Mouse (Mus musculus) thymus, postnatal 4 days (tissue): ENCODE results near the gene Lgalsl.
A peak's percentile ranks its signal among the peaks of the same experiment; 100 is the strongest.

Source experiments
- DNase-seq: peaks from one replicate; pipeline ENCODE4 v3.0.0; 2021

The Lgalsl gene

DNA sequence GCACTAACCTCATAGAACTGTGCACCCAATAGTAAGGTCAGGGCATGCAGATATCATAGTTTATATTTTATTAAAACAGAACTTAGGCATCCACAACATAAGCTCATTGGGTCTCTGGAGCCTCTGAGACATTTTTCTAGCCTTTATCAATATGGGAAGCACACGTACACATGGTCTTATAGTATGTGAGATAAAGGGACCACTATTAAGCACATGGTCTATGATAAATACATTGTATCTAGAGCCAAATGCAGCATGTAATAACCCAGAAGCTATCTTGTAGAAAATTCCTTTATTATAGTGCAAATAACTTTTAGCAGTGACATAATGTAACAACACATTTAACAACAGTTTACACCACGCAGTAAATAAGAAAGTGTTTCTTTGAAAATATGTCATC, 7.6 kb downstream of the Lgalsl start:
- no peak for DNase-seq

DNA sequence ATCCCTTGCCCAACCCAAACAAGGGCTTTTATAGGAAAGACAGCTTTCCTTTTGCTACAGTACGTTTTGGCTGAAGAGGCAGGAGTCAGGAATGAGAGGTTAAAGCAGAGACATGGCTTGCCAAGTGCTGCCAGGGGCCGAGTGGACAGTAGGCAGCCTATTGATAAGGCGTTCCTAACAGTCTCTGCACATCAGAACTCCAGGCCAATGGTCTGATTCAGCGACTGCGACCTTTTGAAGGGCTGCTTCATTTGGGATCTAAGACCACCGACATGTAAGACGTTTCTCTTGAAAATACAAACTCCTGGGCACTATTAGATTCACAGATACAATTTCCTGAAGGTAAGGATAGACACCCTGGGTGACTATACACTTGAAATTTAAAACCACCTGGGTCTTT, 9.5 kb downstream of the Lgalsl start:
- DNase-seq: no peak

DNA sequence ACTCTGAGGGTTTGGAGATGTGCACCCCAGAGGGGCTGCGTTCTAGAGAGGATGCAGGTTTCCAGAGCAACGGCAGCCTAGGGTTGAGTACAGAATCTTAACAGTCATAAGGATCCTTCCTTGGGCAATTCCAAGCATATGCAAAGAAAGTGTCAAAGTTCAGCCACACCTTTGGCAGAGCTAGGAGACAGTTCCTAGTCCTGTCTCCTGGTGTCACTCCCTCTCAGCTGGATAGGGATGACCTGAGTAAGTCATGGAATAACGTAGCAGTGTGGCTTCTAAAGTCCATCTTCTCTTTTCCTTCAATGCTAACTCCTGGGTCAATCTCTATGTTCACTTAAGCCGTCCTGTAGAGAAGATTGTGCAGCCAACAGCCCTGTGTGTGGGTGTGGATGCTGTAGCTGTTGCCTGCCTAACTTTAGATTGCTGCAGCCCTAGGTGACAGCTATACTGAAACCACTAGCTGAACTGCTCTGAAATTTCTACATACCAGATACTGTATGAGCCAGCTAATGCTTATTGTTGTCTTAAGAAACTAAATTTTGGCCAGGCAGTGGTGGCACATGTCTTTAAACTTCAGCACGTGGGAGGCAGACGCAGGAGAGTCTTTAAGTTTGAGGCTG, 16.8 kb downstream of the Lgalsl start:
- no peak for DNase-seq

DNA sequence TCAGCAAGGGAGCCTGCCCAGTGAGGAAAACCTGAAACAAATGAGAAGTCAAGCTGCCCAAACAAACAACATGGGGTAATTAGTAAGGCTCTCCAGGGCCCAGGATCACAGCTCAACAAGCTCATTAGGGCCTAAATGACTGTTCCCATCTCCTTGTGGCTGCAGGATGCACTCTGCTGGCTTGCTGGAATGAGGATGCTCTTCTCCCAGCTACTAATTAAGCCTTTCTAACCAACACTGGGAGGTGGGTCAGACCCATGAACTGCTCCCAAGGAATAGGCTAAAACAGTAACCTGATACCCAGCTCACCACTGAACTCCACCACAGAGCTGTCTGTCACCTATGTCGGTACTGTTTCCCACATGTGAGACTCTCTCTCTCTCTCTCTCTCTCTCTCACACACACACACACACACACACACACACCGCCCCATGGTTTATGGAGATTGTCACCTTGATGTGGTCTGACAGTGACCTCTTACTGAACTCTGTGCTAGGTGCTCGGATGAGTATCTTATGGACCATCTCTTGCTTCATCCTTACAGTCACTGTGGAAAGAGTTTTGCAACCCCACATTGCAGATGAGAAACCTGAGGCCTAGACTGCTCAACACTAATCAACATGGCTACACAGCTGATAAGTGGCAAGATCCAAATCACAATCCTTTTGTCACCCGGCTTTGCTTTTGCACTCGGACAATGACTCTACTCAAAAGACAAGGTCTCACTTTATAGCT, 18.5 kb downstream of the Lgalsl start:
- DNase-seq: no peak

DNA sequence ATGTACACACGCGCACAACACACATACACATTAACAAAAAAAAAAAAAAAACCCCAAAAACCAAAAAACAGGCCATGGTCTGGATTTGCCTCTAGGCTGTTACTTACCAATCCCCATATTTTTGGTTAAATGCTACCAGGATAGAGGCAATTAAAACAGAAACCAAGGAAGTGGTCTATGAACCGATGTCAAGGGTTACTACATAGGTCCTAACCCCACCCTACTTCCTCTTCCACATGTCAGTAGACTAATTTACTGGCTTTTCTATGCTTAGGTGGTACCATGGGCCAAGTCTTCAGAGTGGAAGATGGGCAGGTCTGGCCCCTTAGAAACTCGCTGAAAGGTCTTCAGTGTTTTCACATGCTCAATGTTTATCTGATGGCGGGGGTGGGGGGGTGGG, 24.2 kb downstream of the Lgalsl start:
- DNase-seq: no peak

DNA sequence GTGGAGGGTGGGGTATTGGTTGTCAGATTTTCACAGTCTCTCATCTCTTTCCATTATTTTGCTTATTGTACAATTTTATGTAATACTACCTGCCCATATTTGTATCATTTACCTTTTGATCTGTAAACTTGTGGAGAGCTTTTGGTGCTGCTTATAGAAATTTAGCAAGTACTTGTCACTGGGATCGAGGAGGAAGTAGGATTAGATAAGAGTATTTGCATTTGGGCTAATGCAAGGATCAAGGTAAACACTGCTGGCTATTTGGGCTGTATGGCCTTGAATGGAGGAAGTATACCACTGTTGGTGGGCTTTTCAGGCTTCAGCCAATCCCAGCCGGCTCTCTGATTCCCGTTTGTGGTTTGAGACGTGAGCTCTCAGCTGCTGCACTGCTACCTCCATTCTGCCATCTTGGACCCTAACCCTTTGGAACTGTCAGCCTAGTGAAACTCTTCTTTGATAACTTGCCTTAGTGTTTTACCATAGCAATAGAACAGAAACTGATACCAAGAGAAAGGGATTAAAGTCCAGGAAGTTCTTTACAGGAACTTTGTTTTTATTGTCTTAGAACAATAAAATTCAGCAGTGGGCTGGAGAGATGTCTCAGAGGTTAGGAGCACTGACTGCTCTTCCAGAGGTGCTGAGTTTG, 25.1 kb downstream of the Lgalsl start:
- DNase-seq: no peak

DNA sequence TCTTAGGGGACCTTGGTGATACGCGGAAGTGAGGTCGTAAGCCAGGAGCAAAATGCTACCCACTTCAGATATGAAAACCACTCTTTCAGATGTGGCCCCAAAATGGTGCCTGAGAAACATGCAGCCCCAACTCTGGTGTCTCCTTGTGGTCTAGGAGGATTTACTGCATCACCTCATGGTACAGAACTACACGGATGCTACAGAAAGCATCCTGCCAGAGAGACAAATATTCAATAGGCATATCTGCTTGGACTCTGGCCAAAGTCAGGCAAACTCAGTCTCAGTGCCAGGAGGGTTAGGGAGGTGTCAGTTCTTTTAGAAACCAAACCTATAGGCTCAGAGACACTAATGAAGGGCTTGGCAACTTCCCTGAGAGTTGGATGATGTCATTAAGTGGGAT, 26.4 kb downstream of the Lgalsl start:
- no peak for DNase-seq

DNA sequence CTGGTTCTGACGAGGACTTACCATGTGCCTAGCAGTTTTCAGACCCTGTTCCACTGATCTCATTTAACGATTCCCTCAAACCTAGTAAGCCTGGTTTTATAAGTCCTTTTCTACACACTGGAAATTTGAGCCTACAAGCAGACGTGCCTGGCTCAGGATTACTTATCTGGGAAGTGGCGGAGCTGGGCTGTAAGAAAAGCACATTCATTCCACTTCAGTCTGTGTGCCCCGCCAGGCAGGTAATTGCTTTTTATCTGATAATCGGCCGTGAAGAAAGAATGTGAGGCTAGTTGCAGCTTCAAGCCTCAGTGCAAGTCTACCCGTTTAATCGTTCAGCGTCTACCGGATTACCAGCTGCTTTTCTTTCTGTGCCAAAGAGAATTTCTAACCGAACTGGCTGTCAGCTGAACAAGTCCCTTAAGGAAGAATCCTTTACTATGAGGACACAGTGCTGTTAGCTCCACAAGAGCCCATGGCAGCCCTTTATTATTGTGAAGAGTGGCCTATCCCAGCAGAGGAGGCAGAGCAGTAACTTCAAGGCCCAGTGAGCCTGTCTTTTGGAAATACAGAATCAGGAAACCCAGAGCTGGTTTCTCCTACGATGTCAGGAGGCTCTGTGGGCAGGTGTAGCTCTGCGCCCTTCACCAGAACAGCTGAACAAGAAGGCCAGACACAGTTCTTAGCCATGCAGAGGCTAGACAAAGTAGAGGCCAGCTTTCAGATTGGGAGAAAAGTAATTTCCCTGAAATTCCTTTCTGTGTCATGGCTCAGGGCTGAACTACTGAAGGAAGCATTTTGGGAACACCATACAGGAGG, 30.4 kb downstream of the Lgalsl start:
- no peak for DNase-seq

DNA sequence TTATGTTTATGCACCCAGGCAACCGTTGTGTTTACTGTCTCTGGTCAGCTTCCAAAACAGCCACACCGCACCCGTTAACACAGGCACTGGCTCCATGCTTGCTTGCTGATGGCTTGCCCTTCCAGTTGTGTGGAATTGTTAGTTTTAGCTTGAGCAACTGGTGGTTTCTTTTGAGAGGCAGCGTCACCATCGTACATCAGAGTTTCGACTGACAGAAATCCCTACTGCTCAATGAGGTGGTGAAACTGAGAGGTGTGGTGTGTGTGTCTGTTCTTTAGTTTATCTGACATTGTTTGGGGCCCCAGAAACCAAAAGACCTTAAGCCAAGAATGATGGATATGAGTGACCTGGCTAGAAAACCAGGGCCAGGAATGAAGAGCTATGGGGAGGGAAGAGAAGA, 33.0 kb downstream of the Lgalsl start:
- no peak for DNase-seq

DNA sequence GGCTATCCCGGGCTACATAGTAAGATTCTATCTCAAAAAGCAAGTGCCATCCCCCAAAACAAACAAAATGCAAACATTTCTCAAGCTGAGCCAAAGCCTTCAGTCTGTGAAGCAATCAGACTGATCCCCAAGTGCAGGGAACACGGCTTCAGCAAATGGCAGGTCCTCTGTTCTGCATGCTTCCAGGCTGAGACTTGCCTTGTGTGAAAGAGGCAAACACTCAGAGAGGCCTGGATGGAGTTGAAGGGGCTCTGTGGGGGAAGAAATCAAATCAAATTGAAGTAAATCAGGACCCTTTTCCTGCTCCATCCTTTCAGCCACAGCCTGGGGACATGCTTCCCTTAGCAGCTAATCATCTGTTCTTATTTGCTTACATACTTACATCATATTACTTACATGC, 35.4 kb downstream of the Lgalsl start:
- no peak for DNase-seq

DNA sequence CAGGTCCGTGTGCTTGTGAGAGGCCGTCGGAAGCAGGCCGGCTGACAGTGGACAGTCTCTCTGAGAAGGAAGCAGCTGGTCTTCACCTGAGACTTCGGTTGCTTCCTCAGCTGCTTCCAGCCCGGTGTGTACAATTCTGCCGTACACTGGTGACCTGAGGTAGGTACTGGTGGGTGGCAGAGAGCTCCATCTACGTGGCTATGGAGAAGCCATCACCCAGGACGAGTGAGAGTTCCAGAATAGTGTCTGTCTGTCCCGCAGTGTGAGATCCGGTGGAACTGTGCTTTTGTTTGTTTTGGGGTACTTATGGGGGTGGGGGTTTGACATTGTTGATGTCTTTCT, 36.0 kb downstream of the Lgalsl start:
- DNase-seq: no peak

DNA sequence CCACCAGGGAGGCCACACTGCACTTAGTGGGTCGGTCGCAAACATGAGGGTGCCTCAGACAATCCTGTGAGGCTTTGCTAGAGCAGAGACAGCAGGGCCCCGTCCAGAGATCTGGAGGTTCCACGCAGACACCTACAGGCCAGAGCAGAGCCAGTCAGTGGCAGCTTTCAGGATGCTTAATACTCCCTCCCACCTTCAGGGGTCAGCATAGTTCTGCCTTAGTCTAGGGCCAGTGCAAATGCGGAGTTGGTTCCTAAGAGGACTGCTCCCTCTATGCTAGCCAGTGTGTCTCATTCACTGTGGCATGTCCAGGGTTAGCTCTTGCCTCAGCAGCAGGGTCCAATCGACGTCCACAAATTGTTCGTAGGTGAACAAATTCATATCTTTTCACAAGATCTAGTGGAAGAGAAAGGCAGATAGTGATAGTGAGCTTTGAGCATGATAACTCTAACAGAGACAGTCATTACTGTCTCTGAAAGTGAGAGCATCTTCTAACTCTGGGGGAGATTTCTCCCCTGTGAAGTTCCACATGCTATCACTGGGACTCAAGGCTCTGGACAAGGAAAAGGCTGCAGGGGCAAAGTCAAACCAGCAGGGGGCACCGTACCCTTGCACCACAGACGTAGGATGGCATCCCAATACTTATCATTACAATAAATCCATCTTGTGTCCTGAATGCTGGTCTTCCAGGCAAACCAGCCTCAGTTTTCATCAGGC, 36.5 kb downstream of the Lgalsl start:
- peak; percentile 87 for DNase-seq

DNA sequence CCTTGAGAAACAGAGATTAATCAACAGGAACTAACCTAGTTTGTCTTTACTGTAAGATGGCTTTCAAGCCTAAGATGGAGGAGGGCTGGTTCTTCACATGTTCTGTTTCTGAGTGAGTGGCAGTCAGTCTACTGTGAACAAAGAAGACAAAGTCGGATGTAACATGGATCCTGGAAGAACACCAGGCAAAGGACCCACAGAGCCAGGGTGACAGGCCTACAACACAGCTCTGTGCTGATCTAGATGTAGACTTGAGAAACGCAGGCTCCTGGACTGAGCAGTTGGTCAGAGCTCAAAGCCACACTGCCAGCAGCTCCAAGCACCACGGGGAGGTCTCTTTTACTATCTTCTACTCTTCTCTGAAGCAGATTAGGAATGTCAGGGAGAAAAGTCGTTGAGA, 37.2 kb downstream of the Lgalsl start:
- no peak for DNase-seq

DNA sequence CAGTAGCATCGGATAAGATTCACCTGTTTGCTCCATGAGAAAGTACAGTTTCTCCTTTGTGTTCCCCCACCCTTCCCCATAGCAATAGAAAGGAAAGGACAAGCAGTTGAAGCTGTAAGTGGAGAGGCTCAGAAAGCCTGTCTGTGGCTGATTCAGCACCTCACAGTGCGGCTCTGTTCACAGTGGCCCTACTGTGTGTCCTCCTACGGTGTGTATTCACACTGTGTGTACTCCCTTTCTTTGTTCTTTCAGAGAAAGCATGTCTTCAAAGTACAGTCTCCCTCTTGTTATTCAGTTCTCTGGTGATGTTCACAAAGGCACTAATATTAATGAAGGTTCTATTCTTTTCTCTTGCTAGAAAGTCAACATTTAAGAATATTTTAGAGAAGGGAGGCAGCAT, 38.2 kb downstream of the Lgalsl start:
- DNase-seq: no peak

DNA sequence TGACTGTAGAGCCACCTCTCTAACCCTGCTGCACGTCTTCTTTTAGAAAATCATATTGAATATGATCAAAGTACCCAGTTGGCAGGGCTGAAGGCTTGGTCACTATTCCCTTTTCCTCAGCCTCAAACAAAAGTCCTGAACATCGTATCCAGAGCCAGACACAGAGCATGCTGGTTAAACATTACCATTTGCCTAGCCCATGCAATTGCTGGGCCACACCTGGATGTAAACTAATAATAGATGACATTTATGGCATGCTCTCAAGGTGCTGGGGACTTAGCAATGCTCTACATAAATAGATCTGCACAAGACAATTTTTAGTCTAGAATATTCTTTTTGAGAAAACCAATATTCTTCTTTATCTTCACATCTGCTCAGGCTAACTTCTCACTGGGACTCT, 39.5 kb downstream of the Lgalsl start:
- no peak for DNase-seq

DNA sequence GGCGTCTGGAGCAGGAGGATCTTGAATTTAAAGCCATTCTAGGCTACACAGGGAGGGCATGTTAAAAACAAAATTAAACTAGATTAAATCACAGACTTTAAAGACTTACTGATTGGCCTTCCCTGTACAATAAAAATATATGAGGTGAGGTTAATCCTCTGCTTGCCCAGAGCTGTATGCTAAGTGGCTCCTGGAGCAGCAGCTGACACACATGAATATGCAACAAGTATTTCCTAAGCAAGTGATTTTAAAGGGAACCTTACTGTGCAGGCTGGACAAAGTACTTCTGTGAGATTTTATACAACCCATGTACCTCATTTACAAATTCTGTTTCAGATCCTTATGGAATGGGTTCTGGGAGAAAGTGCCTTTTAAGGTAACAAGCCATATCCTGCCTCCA, 41.8 kb downstream of the Lgalsl start:
- no peak for DNase-seq

DNA sequence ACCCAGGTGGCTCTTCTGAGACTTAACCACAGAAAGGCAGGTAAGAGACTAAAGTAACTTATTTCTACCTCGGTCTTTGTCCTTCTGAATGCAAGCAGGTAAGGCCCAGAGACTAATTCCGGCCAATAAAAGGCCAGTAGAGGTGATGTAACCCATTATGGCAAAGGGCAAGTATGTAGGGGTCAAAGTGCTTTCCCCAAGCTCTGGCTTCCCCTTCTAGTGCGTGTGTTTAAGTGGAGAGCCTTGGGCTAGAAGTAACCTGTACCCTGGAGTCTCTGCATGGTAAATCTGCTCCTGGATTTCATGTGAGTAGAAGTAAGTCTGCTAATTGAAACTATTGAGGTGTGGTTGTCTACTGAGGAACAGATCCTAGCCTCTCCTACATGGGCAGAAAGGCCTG, 42.8 kb downstream of the Lgalsl start:
- DNase-seq: no peak

DNA sequence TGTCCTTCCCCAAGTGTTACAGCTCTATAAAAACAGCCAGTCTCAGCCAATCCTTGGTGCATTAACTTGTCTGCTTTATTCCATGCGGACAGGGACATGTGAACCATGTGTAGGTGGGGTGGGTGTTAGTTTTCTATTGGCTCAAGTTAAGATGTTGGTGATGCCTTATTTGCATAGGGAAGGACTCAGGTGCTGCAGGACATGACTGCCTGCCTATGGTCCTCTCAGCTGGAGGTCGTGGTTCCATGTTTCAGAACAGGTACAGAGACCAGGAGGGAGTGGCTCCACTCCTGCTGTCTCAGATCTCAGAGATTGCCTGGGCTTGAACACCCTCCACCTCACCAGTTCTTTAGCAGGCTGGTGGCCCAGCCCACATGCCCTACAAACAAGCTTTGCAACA, 44.7 kb downstream of the Lgalsl start:
- no peak for DNase-seq

DNA sequence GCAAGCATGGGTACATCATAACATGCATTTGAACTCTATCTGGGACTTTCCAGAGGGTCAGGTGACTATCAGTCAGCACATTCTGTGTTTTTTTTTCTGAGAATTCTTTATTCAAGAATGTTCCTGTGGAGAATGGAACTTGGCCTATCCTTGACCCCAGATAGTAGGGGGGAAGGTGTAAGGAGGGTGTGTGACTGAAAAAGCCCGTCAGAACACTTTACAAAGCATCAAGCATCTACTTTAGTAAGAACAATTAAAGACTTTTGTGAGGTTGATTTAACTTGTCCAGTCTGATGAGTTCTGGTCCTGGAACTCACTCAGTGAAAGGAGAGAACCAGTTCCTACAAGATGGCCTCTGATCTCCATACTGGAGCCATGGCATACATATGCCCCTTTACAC, 45.7 kb downstream of the Lgalsl start:
- DNase-seq: no peak

DNA sequence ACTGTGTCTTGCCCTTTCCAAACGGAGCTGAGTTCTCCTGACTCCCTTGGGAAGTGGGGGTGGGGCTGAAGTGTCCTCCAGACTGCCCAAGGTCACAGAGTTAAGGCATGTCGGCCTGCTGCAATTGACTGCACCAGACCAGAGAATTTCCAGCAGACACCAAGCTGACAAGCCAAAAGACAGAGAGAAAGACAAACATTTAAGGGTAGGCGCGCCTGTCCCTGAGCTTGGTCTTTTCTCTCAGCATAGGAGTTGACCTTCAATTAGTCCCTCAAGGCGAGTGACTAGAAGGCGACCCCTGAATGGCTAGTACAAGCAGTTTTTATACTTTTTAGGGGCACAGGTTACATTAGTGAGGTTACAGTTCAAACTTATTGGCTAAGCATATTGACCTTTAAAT, 46.1 kb downstream of the Lgalsl start:
- no peak for DNase-seq

DNA sequence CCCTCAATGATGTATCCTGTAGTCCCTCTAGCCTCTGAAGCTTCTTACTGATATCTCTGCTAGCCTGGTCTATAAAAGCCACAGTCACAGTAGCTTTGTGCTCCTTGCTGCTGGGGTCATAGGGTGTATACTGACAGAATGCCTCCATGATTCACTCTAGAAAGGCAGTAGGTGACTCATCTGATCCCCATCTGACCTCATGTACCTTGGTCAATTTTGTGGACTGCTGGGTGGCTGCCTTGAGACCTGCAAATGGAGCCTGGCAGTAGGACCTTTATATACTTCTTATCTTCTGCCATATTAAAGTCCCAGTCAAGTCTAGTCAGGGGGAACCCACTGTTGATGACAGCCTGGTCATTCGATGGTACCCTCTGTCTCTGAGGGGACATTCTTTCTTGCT, 47.4 kb downstream of the Lgalsl start:
- DNase-seq: no peak

DNA sequence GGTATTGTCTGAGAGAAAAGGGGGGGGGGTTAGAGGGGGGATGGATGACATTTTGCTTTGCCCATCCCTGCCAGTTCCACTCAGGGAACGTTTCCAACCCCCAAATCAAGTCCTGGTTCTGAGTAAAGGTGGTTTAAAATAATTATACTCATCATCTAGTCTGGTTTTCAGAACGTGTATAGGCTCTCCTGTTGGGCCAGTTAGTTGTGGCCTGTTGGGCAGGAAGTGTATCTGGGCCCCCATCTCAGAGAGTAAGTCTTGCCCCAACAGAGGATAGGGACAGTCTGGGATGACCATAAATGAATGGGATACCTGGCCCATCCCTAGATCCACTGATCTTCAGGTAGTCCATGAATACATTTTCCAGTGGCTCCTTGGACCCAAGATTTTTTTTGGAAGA, 48.2 kb downstream of the Lgalsl start:
- DNase-seq: no peak

DNA sequence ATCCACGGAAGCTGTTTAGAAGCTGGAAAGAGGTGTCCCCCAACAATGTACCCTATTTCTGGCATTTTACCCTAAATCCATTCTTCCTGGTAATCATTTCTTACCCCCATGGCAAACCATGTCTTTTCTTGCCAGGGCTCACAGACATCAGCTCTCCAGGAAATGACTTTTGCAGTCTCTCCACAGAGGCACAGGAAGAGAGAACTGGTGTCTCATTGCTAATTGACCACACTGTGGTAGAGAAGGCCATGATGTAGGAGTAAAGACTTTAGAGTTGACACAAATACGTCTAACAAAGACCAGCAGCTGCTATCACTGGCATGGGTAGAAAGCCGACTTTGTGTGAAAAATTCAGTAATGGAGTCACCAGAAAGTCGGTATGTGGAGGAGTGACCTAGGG, 50.5 kb downstream of the Lgalsl start:
- DNase-seq: no peak
